Mouse (Mus musculus) splenic B cell, adult 2 months (primary cell): ENCODE measurements at regions not wholly inside any gene's neighbourhood (a gene's known extent, or its start where the extent isn't known, plus 50 kb on each side); places are given as distances from the start of the nearest gene placed in this dataset.
A peak's percentile ranks its signal among the peaks of the same experiment; 100 is the strongest.
"Not testable (repeated sequence)": the region's sequence is repeated elsewhere in the genome, so short reads cannot be mapped to it uniquely, and the experiment has no call there.

Experiments used
- DNase-seq: peaks from one replicate; pipeline ENCODE4 v3.0.0-alpha.2; 2011; ENCODE audit warnings: low read depth, low spot score
- H3K27me3 ChIP-seq: 2 replicates; pipeline ENCODE4 v1.6.1; 2012; ENCODE audit warnings: mild to moderate bottlenecking, low read length, moderate library complexity, mixed read lengths; ENCODE audit not compliant: control insufficient read depth, poor library complexity, insufficient read depth, severe bottlenecking
- H3K36me3 ChIP-seq: 2 replicates; pipeline ENCODE4 v1.6.1; 2012; ENCODE audit warnings: mild to moderate bottlenecking, low read length, moderate library complexity, mixed read lengths; ENCODE audit not compliant: control insufficient read depth, poor library complexity, insufficient read depth, severe bottlenecking

DNA sequence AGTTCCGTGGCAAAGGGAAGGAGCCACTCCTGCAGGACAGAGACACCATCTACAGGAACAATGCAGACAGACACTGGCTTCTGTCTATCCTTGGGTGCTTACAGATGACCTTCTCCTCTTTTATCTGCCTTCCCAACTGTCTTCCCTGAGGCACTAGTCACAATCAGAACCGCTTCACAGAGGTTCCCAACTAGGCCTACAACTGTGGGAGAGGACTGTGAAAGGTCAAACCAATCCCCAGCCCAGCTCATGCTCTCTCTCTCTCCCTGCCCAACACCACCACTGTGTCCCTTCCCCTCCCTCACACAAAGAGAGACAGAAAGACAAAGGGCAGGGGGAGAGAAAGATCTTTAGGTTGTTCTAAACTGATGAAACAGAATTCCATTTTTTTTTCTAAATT, 61.3 kb downstream of the Tmem17 start:
- H3K27me3 ChIP-seq, result no peaks in the 10 kb centered on the region; the same call in 1 of the 2 replicates
- no peaks in the 10 kb centered on the region for H3K36me3 ChIP-seq
- no peak for DNase-seq

GRCm38 (mm10) chr11:22573802-22574201, 61.9 kb downstream of the Tmem17 start:
- no peak for DNase-seq
- H3K27me3 ChIP-seq, result no peaks in the 10 kb centered on the region; the same call in 1 of the 2 replicates

DNA sequence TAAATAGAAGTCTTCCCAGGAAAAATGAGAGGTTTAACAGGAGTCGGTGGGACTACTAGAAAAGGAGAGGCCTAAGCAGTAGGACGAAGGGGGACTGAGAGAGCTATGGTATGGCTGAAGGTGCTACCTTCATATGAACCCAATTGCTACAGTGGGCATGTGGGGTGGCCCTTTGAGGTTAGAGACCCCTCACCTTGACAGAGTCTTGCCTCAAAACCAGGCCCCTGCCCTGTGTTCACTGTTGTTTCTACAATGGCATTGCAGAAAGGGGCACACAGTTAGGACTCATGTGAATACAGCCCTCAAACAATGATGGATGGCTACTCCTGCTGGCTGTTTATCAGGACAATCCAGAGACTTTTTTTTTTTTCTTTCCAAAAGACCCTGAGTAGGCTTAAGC, 62.6 kb downstream of the Tmem17 start:
- no peaks in the 10 kb centered on the region for H3K36me3 ChIP-seq
- DNase-seq, result no peak
- no peaks in the 10 kb centered on the region; the same call in 1 of the 2 replicates for H3K27me3 ChIP-seq

More at GRCm38 (mm10) chr11:22573802-22574201, 61.9 kb downstream of the Tmem17 start:
- H3K36me3 ChIP-seq, result no peaks in the 10 kb centered on the region

DNA sequence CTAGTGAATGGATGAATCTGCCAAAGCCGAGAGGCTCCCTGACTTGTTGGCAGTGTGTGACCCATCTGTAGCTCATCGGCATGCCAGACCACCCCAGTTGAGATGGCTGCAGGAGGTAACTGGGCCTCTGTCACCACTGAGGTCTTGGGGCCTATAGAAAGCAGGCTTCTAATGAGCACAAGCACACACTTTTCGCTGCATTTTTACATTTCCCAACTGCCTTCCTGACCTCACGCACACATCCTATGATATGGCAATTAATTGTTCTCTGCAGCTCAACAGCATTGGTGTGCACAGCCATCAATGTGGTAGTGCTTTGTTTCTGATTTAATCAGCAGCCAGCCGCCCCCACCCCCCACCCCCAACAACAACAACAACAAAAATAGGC, 72.2 kb downstream of the Tmem17 start:
- Histone ChIP-seq H3K36me3 (no peaks in the 10 kb centered on the region), H3K27me3 (no peaks in the 10 kb centered on the region)
- no peak for DNase-seq

- no peaks in the 10 kb centered on the region for H3K27me3 ChIP-seq
- no peaks in the 10 kb centered on the region for H3K36me3 ChIP-seq
- DNase-seq, result peak; percentile 21
These were observed 72.7 kb downstream of the Tmem17 start for GRCm38 (mm10) chr11:22584488-22585158.

- DNase-seq, result no peak
- Histone ChIP-seq H3K36me3 (no peaks in the 10 kb centered on the region), H3K27me3 (no peaks in the 10 kb centered on the region)
These were observed 75.9 kb downstream of the Tmem17 start for GRCm38 (mm10) chr11:22587691-22588241.

- no peaks in the 10 kb centered on the region for H3K27me3 ChIP-seq
- DNase-seq, result no peak
These were observed 76.7 kb downstream of the Tmem17 start for GRCm38 (mm10) chr11:22588546-22588945.

DNA sequence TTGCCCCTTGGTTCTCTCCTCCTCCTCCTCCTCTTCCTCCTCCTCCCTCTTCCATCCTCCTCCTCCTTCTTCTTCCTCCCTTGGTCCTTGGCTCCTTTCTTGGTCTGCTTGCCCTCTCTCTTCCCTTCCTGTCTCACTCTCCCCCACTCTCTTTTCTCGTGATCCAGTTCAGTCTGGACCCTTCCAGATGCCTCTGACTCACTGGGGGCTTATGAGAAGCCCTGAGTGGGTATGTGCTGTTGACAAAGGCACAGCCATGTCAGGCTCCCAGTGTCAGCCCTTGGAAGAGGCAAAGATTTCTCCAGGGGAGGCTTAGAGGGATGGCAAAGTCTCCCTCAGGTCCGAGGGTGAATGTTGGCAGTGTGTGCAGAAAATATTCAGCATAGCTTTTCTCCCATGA, 78.0 kb downstream of the Tmem17 start:
- no peak for DNase-seq
- no peaks in the 10 kb centered on the region for H3K27me3 ChIP-seq

More at GRCm38 (mm10) chr11:22588546-22588945, 76.7 kb downstream of the Tmem17 start:
- no peaks in the 10 kb centered on the region for H3K36me3 ChIP-seq

DNA sequence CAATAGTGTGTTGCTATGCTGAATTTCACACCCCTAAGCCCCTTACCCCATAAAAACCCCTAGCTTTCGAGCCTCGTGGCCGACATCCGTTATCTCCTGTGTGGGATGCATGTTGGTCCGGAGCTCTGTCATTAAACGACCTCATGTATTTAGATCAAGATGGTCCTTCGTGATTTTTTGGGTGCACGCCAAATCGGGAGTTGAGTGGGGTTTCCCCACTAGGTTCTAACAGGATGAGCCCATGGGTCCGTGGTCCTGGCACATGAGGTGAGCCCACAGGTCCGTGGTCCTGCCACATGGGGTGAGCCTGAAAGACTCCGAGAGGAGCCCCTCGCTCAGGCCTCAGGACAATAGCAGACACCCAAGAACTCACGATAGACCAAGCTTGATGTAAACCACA, 79.2 kb downstream of the Tmem17 start:
- not testable (repeated sequence) for DNase-seq, H3K36me3 ChIP-seq, H3K27me3 ChIP-seq

More for the DNA sequence above, 78.0 kb downstream of the Tmem17 start:
- H3K36me3 ChIP-seq, result no peaks in the 10 kb centered on the region

GRCm38 (mm10) chr11:22592706-22593105, 80.8 kb downstream of the Tmem17 start:
- Histone ChIP-seq H3K36me3 (no peaks in the 10 kb centered on the region), H3K27me3 (no peaks in the 10 kb centered on the region)
- no peak for DNase-seq

GRCm38 (mm10) chr11:22596076-22596804, 84.4 kb downstream of the Tmem17 start:
- Histone ChIP-seq H3K36me3 (no peaks in the 10 kb centered on the region), H3K27me3 (no peaks in the 10 kb centered on the region)
- peak; percentile 17 for DNase-seq

- Histone ChIP-seq H3K36me3 (no peaks in the 10 kb centered on the region), H3K27me3 (no peaks in the 10 kb centered on the region)
- no peak for DNase-seq
These were observed 84.9 kb downstream of the Tmem17 start for GRCm38 (mm10) chr11:22596805-22597149.

GRCm38 (mm10) chr11:22600370-22600769, 88.5 kb downstream of the Tmem17 start:
- no peak for DNase-seq
- Histone ChIP-seq H3K36me3 (no peaks in the 10 kb centered on the region), H3K27me3 (no peaks in the 10 kb centered on the region)

DNA sequence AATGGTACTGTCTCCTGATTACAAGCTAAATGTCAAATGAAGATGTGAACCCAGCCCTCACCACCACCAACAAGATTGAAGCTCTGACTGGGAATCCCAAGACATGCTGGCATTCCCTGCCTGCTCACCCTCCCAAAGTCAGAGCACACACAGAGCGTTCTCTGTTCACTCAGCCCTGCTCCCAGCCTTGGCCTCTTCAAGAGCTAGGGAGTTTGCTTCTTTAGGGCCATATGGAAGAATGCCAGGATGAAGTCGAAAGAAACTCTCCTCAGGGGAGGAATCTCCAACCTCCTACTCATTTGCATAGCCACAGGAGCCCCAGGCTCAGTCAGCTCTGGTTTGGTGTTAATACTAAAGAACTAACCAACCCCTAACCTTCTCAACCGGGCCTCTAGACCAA, 90.1 kb downstream of the Tmem17 start:
- Histone ChIP-seq H3K36me3 (no peaks in the 10 kb centered on the region), H3K27me3 (no peaks in the 10 kb centered on the region)
- DNase-seq, result no peak

DNA sequence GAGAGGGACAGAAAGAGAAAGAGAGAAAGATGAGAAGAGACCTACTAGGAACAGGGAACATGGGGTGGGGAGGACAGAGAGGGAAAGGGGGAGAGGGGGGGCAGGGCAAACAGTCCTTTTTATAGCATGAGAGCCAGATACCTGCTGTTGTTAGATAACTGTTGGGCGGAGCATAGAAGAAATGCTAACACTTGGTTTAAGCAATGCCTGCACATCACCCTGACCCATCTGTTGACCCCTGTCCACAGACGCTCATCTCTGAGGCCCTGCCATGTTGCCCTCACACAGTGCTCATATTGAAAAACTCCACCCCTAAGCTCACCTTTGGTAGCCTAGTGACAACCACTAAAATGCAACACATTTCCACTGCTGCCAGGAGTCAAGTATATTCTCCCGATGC, 90.7 kb downstream of the Tmem17 start:
- Histone ChIP-seq H3K27me3 (no peaks in the 10 kb centered on the region), H3K36me3 (no peaks in the 10 kb centered on the region)
- no peak for DNase-seq
